Mouse (Mus musculus): ENCODE measurements around the gene Catsper4. TPM values are rescaled to one million over a fixed set of nuclear protein-coding genes. Genes with fewer than 3 reads are reported as not detected.

Catsper4 gene
- 0.54 TPM for polyA plus RNA-seq (2014; fragmentation: Illumina TruSeq; extraction: RNeasy Lipid Tissue Mini Kit (QIAGEN cat#74804); ENCODE audit: low read depth, low replicate concordance)

GRCm38 (mm10) chr4:134227194-134227593 is at the start of gene Catsper4:
Gene Catsper4 (minus strand): TSS chr4:134227383.

GRCm38 (mm10) chr4:134253722-134254324 is 26.6 kb upstream of the Catsper4 start, which contains the start of gene Grrp1:
Gene Grrp1 (minus strand): TSS chr4:134254106.

GRCm38 (mm10) chr4:134246719-134247258 is 19.6 kb upstream of the Catsper4 start, which contains the start of gene Gm30191:
Gene Gm30191 (plus strand): TSS chr4:134246935.

GRCm38 (mm10) chr4:134245148-134245843 is 18.1 kb upstream of the Catsper4 start, which contains the start of gene Zfp593:
Gene Zfp593 (minus strand): TSS chr4:134245592.

GRCm38 (mm10) chr4:134243516-134244250 is 16.5 kb upstream of the Catsper4 start, which contains the start of gene E130218I03Rik:
Gene E130218I03Rik (plus strand): TSS chr4:134243662.

GRCm38 (mm10) chr4:134238279-134238651 is 11.1 kb upstream of the Catsper4 start, which contains the start of gene Cnksr1:
Gene Cnksr1 (minus strand): TSS chr4:134238399.

GRCm38 (mm10) chr4:134202904-134203303 is 24.3 kb downstream of the Catsper4 start, which contains the start of gene Gm7534:
Gene Gm7534 (minus strand): TSS chr4:134203004.

Other genes starting within 250 kb of the Catsper4 start
- gene Dhdds, start 226.5 kb downstream of the Catsper4 start, polyA plus RNA-seq (2014; fragmentation: Illumina TruSeq; extraction: RNeasy Lipid Tissue Mini Kit (QIAGEN cat#74804); ENCODE audit: low read depth, low replicate concordance) = 14.4 TPM
- gene Lin28a, start 208.5 kb downstream of the Catsper4 start, polyA plus RNA-seq (2014; fragmentation: Illumina TruSeq; extraction: RNeasy Lipid Tissue Mini Kit (QIAGEN cat#74804); ENCODE audit: low read depth, low replicate concordance) = not detected
- not detected for gene Zfp683, start 173.5 kb downstream of the Catsper4 start, polyA plus RNA-seq (2014; fragmentation: Illumina TruSeq; extraction: RNeasy Lipid Tissue Mini Kit (QIAGEN cat#74804); ENCODE audit: low read depth, low replicate concordance)
- 4.6 TPM for gene Crybg2, start 166.6 kb downstream of the Catsper4 start, polyA plus RNA-seq (2014; fragmentation: Illumina TruSeq; extraction: RNeasy Lipid Tissue Mini Kit (QIAGEN cat#74804); ENCODE audit: low read depth, low replicate concordance)
- gene Cd52, start 132.3 kb downstream of the Catsper4 start, polyA plus RNA-seq (2014; fragmentation: Illumina TruSeq; extraction: RNeasy Lipid Tissue Mini Kit (QIAGEN cat#74804); ENCODE audit: low read depth, low replicate concordance) = 83.4 TPM
- gene Ubxn11, start 124.8 kb downstream of the Catsper4 start, polyA plus RNA-seq (2014; fragmentation: Illumina TruSeq; extraction: RNeasy Lipid Tissue Mini Kit (QIAGEN cat#74804); ENCODE audit: low read depth, low replicate concordance) = not detected
- 3.5 TPM for gene Sh3bgrl3, start 98.6 kb downstream of the Catsper4 start, polyA plus RNA-seq (2014; fragmentation: Illumina TruSeq; extraction: RNeasy Lipid Tissue Mini Kit (QIAGEN cat#74804); ENCODE audit: low read depth, low replicate concordance)
- gene Cep85, start 40.3 kb downstream of the Catsper4 start, polyA plus RNA-seq (2014; fragmentation: Illumina TruSeq; extraction: RNeasy Lipid Tissue Mini Kit (QIAGEN cat#74804); ENCODE audit: low read depth, low replicate concordance) = 5.8 TPM
- not detected for gene Gm7534, start 24.4 kb downstream of the Catsper4 start, polyA plus RNA-seq (2014; fragmentation: Illumina TruSeq; extraction: RNeasy Lipid Tissue Mini Kit (QIAGEN cat#74804); ENCODE audit: low read depth, low replicate concordance)
- 3.5 TPM for gene Cnksr1, start 11.0 kb upstream of the Catsper4 start, polyA plus RNA-seq (2014; fragmentation: Illumina TruSeq; extraction: RNeasy Lipid Tissue Mini Kit (QIAGEN cat#74804); ENCODE audit: low read depth, low replicate concordance)
- not detected for gene E130218I03Rik, start 16.3 kb upstream of the Catsper4 start, polyA plus RNA-seq (2014; fragmentation: Illumina TruSeq; extraction: RNeasy Lipid Tissue Mini Kit (QIAGEN cat#74804); ENCODE audit: low read depth, low replicate concordance)
- 0.28 TPM for gene Zfp593, start 18.2 kb upstream of the Catsper4 start, polyA plus RNA-seq (2014; fragmentation: Illumina TruSeq; extraction: RNeasy Lipid Tissue Mini Kit (QIAGEN cat#74804); ENCODE audit: low read depth, low replicate concordance)
- gene Gm30191, start 19.6 kb upstream of the Catsper4 start, polyA plus RNA-seq (2014; fragmentation: Illumina TruSeq; extraction: RNeasy Lipid Tissue Mini Kit (QIAGEN cat#74804); ENCODE audit: low read depth, low replicate concordance) = not detected
- gene Grrp1, start 26.7 kb upstream of the Catsper4 start, polyA plus RNA-seq (2014; fragmentation: Illumina TruSeq; extraction: RNeasy Lipid Tissue Mini Kit (QIAGEN cat#74804); ENCODE audit: low read depth, low replicate concordance) = not detected
- 35.7 TPM for gene Pdik1l, start 60.5 kb upstream of the Catsper4 start, polyA plus RNA-seq (2014; fragmentation: Illumina TruSeq; extraction: RNeasy Lipid Tissue Mini Kit (QIAGEN cat#74804); ENCODE audit: low read depth, low replicate concordance)
- not detected for gene Trim63, start 87.7 kb upstream of the Catsper4 start, polyA plus RNA-seq (2014; fragmentation: Illumina TruSeq; extraction: RNeasy Lipid Tissue Mini Kit (QIAGEN cat#74804); ENCODE audit: low read depth, low replicate concordance)
- gene Slc30a2, start 115.8 kb upstream of the Catsper4 start, polyA plus RNA-seq (2014; fragmentation: Illumina TruSeq; extraction: RNeasy Lipid Tissue Mini Kit (QIAGEN cat#74804); ENCODE audit: low read depth, low replicate concordance) = 0.13 TPM
- 0.09 TPM for gene Extl1, start 156.5 kb upstream of the Catsper4 start, polyA plus RNA-seq (2014; fragmentation: Illumina TruSeq; extraction: RNeasy Lipid Tissue Mini Kit (QIAGEN cat#74804); ENCODE audit: low read depth, low replicate concordance)
- gene Pafah2, start 168.9 kb upstream of the Catsper4 start, polyA plus RNA-seq (2014; fragmentation: Illumina TruSeq; extraction: RNeasy Lipid Tissue Mini Kit (QIAGEN cat#74804); ENCODE audit: low read depth, low replicate concordance) = 22.4 TPM
- 90.8 TPM for gene Stmn1, start 240.9 kb upstream of the Catsper4 start, polyA plus RNA-seq (2014; fragmentation: Illumina TruSeq; extraction: RNeasy Lipid Tissue Mini Kit (QIAGEN cat#74804); ENCODE audit: low read depth, low replicate concordance)